Mouse (Mus musculus) liver, embryonic 14.5 days (tissue): Measurements from ENCODE around the gene Rhbdd2. TPM values are rescaled to one million over a fixed set of nuclear protein-coding genes. Genes with fewer than 3 reads are reported as not detected.

ENCODE experiments used
- ATAC-seq: fragments of 200-750 bp; cut with Nextera tagmentation; 2 replicates; pipeline ENCODE4 v1.8.0; 2017; ENCODE audit warnings: moderate number of reproducible peaks, mild to moderate bottlenecking, moderate library complexity; ENCODE audit not compliant: insufficient read depth
- DNase-seq, 3 experiments: peaks; one replicate each; pipeline ENCODE4 v3.0.0-alpha.2; 2012 to 2013; ENCODE audit warnings: low read depth in 3 of 3, low spot score in 3 of 3
- H3K27ac ChIP-seq: fragments of 300-500 bp; sonication (generic); 2 replicates; pipeline ENCODE4 v1.5.1; 2014; ENCODE audit warnings: moderate library complexity, mild to moderate bottlenecking, control low read depth, inconsistent platforms
- H3K27me3 ChIP-seq: fragments of 300-500 bp; sonication (generic); 2 replicates; pipeline ENCODE4 v1.6.1; 2014; ENCODE audit warnings: mild to moderate bottlenecking, low read length, moderate library complexity; ENCODE audit not compliant: control insufficient read depth, insufficient read depth
- H3K36me3 ChIP-seq: fragments of 300-500 bp; sonication (generic); replicated peaks from 2 replicates; pipeline ENCODE4 v1.6.1; 2014; ENCODE audit warnings: low read depth; ENCODE audit not compliant: control insufficient read depth, insufficient read depth
- H3K4me1 ChIP-seq, 2 experiments: fragments of 200-500 bp in 1 of 2; fragments of 300-500 bp in 1 of 2; sonication (generic) in 1 of 2; replicated peaks; 2 replicates each; pipeline ENCODE4 v1.6.1; 2012 to 2014; ENCODE audit warnings: antibody characterized with exemption in 1 of 2, inconsistent platforms in 1 of 2, low read length in 1 of 2; ENCODE audit not compliant: control insufficient read depth in 2 of 2, insufficient read depth in 2 of 2
- H3K4me2 ChIP-seq: fragments of 300-500 bp; sonication (generic); 2 replicates; pipeline ENCODE4 v1.6.1; 2014; ENCODE audit warnings: low read depth, mild to moderate bottlenecking, control low read depth, moderate library complexity
- H3K4me3 ChIP-seq, 2 experiments: fragments of 200-500 bp in 1 of 2; fragments of 300-500 bp in 1 of 2; sonication (generic) in 1 of 2; 2 replicates each; pipeline ENCODE4 v1.5.1; 2012 to 2014; ENCODE audit warnings: low read depth in 2 of 2, low read length in 2 of 2, mild to moderate bottlenecking in 2 of 2, control low read depth in 1 of 2, inconsistent platforms in 1 of 2, moderate library complexity in 1 of 2; ENCODE audit not compliant: insufficient read depth in 1 of 2
- H3K9ac ChIP-seq: fragments of 300-500 bp; sonication (generic); replicated peaks from 2 replicates; pipeline ENCODE4 v1.6.1; 2014; ENCODE audit warnings: mild to moderate bottlenecking, control low read depth, moderate library complexity
- H3K9me3 ChIP-seq: fragments of 300-500 bp; sonication (generic); 2 replicates; pipeline ENCODE4 v1.6.1; 2016; ENCODE audit warnings: low read length, mixed read lengths; ENCODE audit not compliant: control insufficient read depth
- CTCF ChIP-seq: IDR thresholded peaks from 2 replicates; pipeline ENCODE4 v1.5.1; 2016; ENCODE audit warnings: antibody characterized with exemption, low read depth, control low read depth
- EP300 ChIP-seq: IDR thresholded peaks from 2 replicates; pipeline ENCODE4 v1.6.1; 2016; ENCODE audit warnings: antibody characterized with exemption, low read depth
- WGBS: fragments of 180-500 bp; shearing (Covaris S2); extraction: QIAGEN DNeasy Blood & Tissue Kit; methylation state at CpG from one replicate; pipeline ENCODE4 v1.1.7; 2014; ENCODE audit not compliant: insufficient replicate concordance; 5-methylcytosine and 5-hydroxymethylcytosine counted together
- polyA plus RNA-seq, 2 experiments: library from polyadenylated mRNA; depleted of rRNA in 1 of 2; stranded (reverse) in 1 of 2; unstranded in 1 of 2; fragments of >200 nt; fragmentation: Nextera tagmentation in 1 of 2; extraction: Ambion mirVana in 1 of 2; gene quantifications; 2 replicates each; pipeline versions ENCODE4 v1.2.1 to v1.2.3; 2012 to 2014

Rhbdd2 gene
- polyA plus RNA-seq, 2 experiments: 4.1 to 8.3 TPM

- H3K4me2 ChIP-seq: no peak overlapping the region
- no peak for ATAC-seq
- H3K4me1 ChIP-seq: peaks cover 0 to 5% of the 10 kb centered on the region in 2 experiments; a peak in 2 of 4 replicates
- no peak overlapping the region for H3K4me3 ChIP-seq
- DNase-seq: no peak
- no peak for TF ChIP-seq EP300
- TF ChIP-seq CTCF: no peak
- H3K9ac ChIP-seq: no peak overlapping the region
- no peak overlapping the region for H3K27ac ChIP-seq
- no peaks in the 10 kb centered on the region for H3K36me3 ChIP-seq
- 62% methylated on average over 3 of the region's 3 CpGs for WGBS
- no peaks in the 10 kb centered on the region for H3K9me3 ChIP-seq
- no peaks in the 10 kb centered on the region for H3K27me3 ChIP-seq
These were observed 19.1 kb downstream of the Rhbdd2 start for GRCm38 (mm10) chr5:135651536-135651935.

DNA sequence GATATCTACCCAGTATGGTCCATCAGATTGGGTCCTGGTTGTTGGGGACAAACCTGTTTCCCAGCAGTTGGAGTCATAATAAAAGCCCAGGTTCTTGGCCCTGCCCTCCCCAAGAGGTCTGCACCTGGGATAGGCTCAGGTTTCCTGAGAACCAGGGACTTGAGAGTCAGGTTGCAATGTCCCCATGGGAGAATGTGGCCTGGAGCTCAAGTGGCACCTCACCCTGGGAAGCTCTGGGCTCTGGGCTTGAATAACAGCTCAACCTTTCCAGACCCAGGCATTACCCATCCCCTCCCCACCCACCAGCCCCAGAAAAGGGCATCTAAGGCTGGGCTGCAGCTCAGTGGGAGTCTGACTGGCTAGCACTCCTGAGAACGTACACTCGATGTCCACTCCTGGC, 20.8 kb downstream of the Rhbdd2 start:
- Histone ChIP-seq H3K36me3 (no peaks in the 10 kb centered on the region), H3K27me3 (no peaks in the 10 kb centered on the region), H3K4me3 (no peak overlapping the region), H3K4me2 (no peak overlapping the region), H3K4me1 (peaks cover 0 to 7% of the 10 kb centered on the region in 2 experiments; a peak in 2 of 4 replicates), H3K27ac (no peak overlapping the region), H3K9me3 (no peaks in the 10 kb centered on the region), H3K9ac (no peak overlapping the region)
- no peak for ATAC-seq
- no peak for TF ChIP-seq EP300
- no peak for TF ChIP-seq CTCF
- no peak for DNase-seq
- 77% methylated on average over 2 of the region's 2 CpGs for WGBS

DNA sequence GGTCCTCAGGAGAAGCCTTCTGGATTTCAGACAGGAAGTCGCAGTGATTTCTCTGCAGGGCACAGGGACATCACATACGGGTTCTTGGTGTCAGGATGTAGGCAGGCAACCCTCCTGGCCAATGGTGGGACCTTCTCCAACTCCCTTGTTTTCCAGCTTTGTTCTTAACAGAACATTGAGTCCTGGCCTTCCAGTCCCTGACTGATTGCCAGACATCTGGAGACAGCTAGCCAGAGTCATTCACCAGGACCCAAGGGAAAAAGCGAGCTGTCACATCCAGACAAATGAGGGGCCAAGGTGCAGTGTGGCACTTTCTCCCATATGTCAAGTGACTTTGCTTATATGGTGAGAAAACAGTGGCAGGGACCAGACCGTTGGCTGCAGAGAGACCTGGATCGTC, 23.6 kb downstream of the Rhbdd2 start:
- no peak for DNase-seq
- 0 out of 4 replicates have a peak, but pooled peaks cover 0 to 2% of the 10 kb centered on the region in 2 experiments for H3K4me1 ChIP-seq

DNA sequence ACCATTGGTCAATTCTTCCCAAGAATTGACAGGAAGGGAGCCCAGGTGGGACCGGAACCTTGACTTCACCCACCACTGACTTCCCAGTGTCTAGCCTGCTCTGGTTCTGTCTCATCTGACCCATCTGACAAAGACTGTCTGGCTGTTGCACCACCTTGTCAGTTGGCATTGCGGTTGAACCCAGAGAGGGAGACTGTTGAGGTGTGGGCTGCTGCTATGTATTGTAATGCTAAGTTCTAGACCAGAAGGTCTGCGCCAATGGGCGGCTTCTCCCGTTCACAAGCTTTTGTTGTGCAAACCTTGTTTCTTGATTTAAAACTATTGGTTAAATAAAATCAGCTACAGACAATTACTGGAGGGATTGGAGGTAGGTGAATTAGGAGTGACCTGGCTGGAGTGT, 24.7 kb downstream of the Rhbdd2 start:
- WGBS: 67% methylated on average over 5 of the region's 5 CpGs
- H3K9ac ChIP-seq: no peak overlapping the region
- no peak for ATAC-seq

More for the DNA sequence above, 23.6 kb downstream of the Rhbdd2 start:
- Histone ChIP-seq H3K4me3 (no peak overlapping the region), H3K9ac (no peak overlapping the region), H3K36me3 (no peaks in the 10 kb centered on the region), H3K27ac (no peak overlapping the region), H3K4me2 (no peak overlapping the region), H3K27me3 (no peaks in the 10 kb centered on the region), H3K9me3 (no peaks in the 10 kb centered on the region)
- no peak for TF ChIP-seq EP300
- no peak for TF ChIP-seq CTCF
- WGBS: 63% methylated on average over 5 of the region's 5 CpGs
- no peak for ATAC-seq

DNA sequence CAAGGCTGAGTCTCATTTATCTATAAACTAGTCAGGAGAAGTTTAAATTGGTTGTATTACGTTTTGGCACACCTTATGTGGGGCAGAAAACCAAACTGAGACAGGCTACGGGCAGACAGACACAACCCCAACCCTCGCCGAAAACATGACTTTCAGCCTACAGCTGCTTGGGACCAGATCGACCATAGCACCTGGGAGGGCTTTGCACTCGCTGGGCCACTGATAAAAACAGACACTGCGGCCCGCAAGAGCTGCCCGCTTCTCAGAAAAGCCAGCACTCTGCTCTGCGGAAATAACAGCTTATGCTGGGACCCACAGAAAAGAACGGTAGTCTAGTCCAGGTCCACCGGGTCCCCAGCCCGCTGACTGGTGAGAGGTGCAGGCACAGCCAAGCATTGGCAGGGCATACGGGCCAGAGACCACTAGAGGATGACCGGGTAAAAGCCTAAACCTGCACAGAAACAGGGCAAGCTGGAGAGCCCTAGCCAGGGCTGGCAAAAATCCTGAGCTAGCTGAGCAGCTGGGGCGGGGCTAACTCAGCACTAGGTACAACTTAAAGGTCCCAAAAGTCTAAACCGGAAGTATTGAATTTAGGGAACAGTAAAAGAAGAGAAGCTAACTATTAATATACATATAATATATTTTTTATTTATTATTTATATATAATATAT, 25.4 kb downstream of the Rhbdd2 start:
- H3K9ac ChIP-seq: no peak overlapping the region
- 19% methylated on average over 17 of the region's 17 CpGs for WGBS
- no peak overlapping the region for H3K4me3 ChIP-seq
- peak in 1 of 3 experiments; percentile 17 for DNase-seq
- H3K27me3 ChIP-seq: no peaks in the 10 kb centered on the region
- ATAC-seq: peak; percentile 63; the same call in 1 of the 2 replicates
- peak overlapping the region; percentile 40 for H3K4me2 ChIP-seq
- no peak overlapping the region for H3K27ac ChIP-seq
- H3K9me3 ChIP-seq: no peaks in the 10 kb centered on the region
- H3K4me1 ChIP-seq: 0 out of 4 replicates have a peak, but pooled peaks cover 0 to 2% of the 10 kb centered on the region in 2 experiments
- H3K36me3 ChIP-seq: no peaks in the 10 kb centered on the region
- TF ChIP-seq EP300: no peak
- no peak for TF ChIP-seq CTCF

More for the DNA sequence above, 24.7 kb downstream of the Rhbdd2 start:
- no peaks in the 10 kb centered on the region for H3K36me3 ChIP-seq
- no peak overlapping the region; the same call in 1 of the 2 replicates for H3K4me2 ChIP-seq
- H3K9me3 ChIP-seq: no peaks in the 10 kb centered on the region
- H3K27ac ChIP-seq: no peak overlapping the region
- H3K4me3 ChIP-seq: no peak overlapping the region
- 0 out of 4 replicates have a peak, but pooled peaks cover 0 to 2% of the 10 kb centered on the region in 2 experiments for H3K4me1 ChIP-seq
- TF ChIP-seq CTCF (no peak), EP300 (no peak)
- no peaks in the 10 kb centered on the region for H3K27me3 ChIP-seq
- no peak for DNase-seq
